Mouse (Mus musculus) layer of hippocampus, postnatal 14 days (tissue): ENCODE results near the gene Mrpl23. TPM values are rescaled to one million over a fixed set of nuclear protein-coding genes. Genes with fewer than 3 reads are reported as not detected.

Source experiments
- DNase-seq, 2 experiments: peaks; one replicate each; pipeline ENCODE4 v3.0.0; 2021 to 2022; ENCODE audit warnings: low spot score in 2 of 2, mixed read lengths in 1 of 2
- long read RNA-seq, 2 experiments: library from polyadenylated mRNA; stranded (forward); transcript quantifications; one replicate each; pipeline ENCODE4 v2.0.0; 2021
- total RNA-seq, 2 experiments: library from RNA; stranded (reverse); gene quantifications; 2 replicates each; pipeline ENCODE4 v1.2.3; 2021

Mrpl23 gene
- 1 to 10 TPM; 4.2 to 5.1 TPM for total RNA-seq
- long read RNA-seq, experiment 1, transcript Mrpl23-201 (5 exons, 692 nt): major isoform, 15 of 23 reads
- long read RNA-seq, experiment 1, partial matches to known transcripts: 4 of 23 reads
- long read RNA-seq, experiment 1, other reads (novel, unspliced or antisense): 4 of 23 reads
- long read RNA-seq, experiment 2, transcript Mrpl23-201 (5 exons, 692 nt): major isoform, 43 of 48 reads
- long read RNA-seq, experiment 2, partial matches to known transcripts: 0 of 48 reads
- long read RNA-seq, experiment 2, other reads (novel, unspliced or antisense): 2 of 48 reads

- DNase-seq: no peak
Measured at GRCm38 (mm10) chr7:142532671-142533058, at the start of gene Mrpl23. Gene Mrpl23 (plus strand): TSS chr7:142532686.

- DNase-seq: no peak
Measured at GRCm38 (mm10) chr7:142483136-142483535, 49.4 kb upstream of the Mrpl23 start.

GRCm38 (mm10) chr7:142484780-142485179 is 47.7 kb upstream of the Mrpl23 start:
- no peak for DNase-seq

GRCm38 (mm10) chr7:142486751-142487162 is 45.7 kb upstream of the Mrpl23 start:
- no peak for DNase-seq

- peak; percentile 54 to 66 for DNase-seq
Measured at GRCm38 (mm10) chr7:142487341-142487859, 45.1 kb upstream of the Mrpl23 start.

- no peak for DNase-seq
Measured at GRCm38 (mm10) chr7:142488053-142488452, 44.4 kb upstream of the Mrpl23 start.

- DNase-seq: no peak
Measured at GRCm38 (mm10) chr7:142493535-142493934, 39.0 kb upstream of the Mrpl23 start.

GRCm38 (mm10) chr7:142496158-142496557 is 36.3 kb upstream of the Mrpl23 start:
- no peak for DNase-seq

- DNase-seq: no peak
Measured at GRCm38 (mm10) chr7:142496800-142497199, 35.7 kb upstream of the Mrpl23 start.

- no peak for DNase-seq
Measured at GRCm38 (mm10) chr7:142497775-142498174, 34.7 kb upstream of the Mrpl23 start.

- DNase-seq: no peak
Measured at GRCm38 (mm10) chr7:142498575-142498974, 33.9 kb upstream of the Mrpl23 start, which contains the start of gene Tnnt3. Gene Tnnt3 (plus strand): TSS chr7:142498836.

GRCm38 (mm10) chr7:142499010-142499721 is 33.3 kb upstream of the Mrpl23 start:
- no peak for DNase-seq

- DNase-seq: no peak
Measured at GRCm38 (mm10) chr7:142500032-142500431, 32.5 kb upstream of the Mrpl23 start.

GRCm38 (mm10) chr7:142503206-142503605 is 29.3 kb upstream of the Mrpl23 start:
- no peak for DNase-seq

GRCm38 (mm10) chr7:142505942-142506341 is 26.5 kb upstream of the Mrpl23 start:
- DNase-seq: no peak

GRCm38 (mm10) chr7:142506501-142506900 is 26.0 kb upstream of the Mrpl23 start:
- DNase-seq: no peak

GRCm38 (mm10) chr7:142507453-142507852 is 25.0 kb upstream of the Mrpl23 start:
- DNase-seq: no peak

GRCm38 (mm10) chr7:142509518-142509917 is 23.0 kb upstream of the Mrpl23 start:
- no peak for DNase-seq

GRCm38 (mm10) chr7:142510021-142510777 is 22.3 kb upstream of the Mrpl23 start:
- peak; percentile 8 to 32 for DNase-seq

GRCm38 (mm10) chr7:142514048-142514447 is 18.4 kb upstream of the Mrpl23 start:
- no peak for DNase-seq

GRCm38 (mm10) chr7:142516221-142516978 is 16.1 kb upstream of the Mrpl23 start:
- no peak for DNase-seq
